Mouse (Mus musculus): Measurements from ENCODE around the gene Gm17555. TPM values are rescaled to one million over a fixed set of nuclear protein-coding genes. Genes with fewer than 3 reads are reported as not detected.
"Not testable (repeated sequence)": the region's sequence is repeated elsewhere in the genome, so short reads cannot be mapped to it uniquely, and the experiment has no call there.

The Gm17555 gene
- polyA plus RNA-seq (2015; fragmentation: Nextera tagmentation; extraction: Ambion mirVana) = not detected in 2 replicates

DNA sequence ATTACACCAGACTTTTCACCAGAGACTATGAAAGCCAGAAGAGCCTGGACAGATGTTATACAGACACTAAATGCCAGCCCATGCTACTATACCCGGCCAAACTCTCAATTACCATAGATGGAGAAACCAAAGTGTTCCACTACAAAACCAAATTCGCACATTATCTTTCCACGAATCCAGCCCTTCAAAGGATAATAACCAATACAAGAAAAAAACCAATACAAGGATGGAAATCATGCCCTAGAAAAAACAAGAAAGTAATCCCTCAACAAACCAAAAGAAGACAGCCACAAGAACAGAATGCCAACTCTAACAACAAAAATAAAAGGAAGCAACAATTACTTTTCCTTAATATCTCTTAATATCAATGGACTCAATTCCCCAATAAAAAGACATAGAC, at the start of gene Gm17555:
Gm17555 (plus strand) TSS at position 301 of the 400 bp plus-strand sequence.
- not testable (repeated sequence) for H3K4me2 ChIP-seq; H3K9ac ChIP-seq; H3K9me3 ChIP-seq; ATAC-seq (ENCODE audit: borderline replicate concordance, extremely low read depth, low FRiP score, low TSS enrichment); H3K27me3 ChIP-seq; H3K4me1 ChIP-seq; H3K36me3 ChIP-seq; H3K4me3 ChIP-seq; H3K27ac ChIP-seq
- 86% methylated on average over 3 of the region's 3 CpGs for WGBS

DNA sequence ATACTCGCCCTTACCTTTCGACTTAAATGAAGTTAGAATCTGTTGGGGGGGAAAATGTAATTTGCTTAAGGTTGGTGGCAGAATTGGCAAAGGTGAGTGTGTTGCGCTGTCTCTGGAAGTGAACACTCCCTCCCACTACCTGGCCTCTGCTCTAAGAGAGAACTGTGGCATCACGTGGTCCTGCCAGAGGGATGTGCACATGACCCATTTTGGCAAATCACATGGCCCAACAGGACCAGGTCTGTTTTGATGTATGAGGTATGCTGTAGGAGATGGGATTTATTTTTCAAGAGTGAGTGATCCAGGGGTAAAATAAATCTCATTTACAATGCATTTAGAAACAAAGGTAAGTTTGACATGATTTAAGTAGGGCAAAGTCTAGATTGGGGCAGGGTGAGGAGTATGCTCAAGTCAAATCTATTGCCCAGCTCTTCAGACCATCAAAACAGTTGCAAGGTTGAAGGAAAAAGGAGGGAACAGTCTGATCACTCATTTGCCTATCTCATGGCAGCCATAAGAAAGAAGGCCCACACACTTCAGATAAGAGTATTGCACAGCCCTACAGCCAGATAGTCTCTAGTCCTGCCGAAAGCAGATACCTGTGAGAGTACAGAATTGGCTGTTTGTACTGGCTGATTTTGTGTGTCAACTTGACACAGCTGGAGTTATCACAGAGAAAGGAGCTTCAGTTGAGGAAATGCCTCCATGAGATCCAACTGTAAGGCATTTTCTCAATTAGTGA, 49.5 kb upstream of the Gm17555 start:
- Histone ChIP-seq H3K9me3 (no peaks in the 10 kb centered on the region), H3K27me3 (no peaks in the 10 kb centered on the region), H3K9ac (no peak overlapping the region), H3K4me1 (no peaks in the 10 kb centered on the region), H3K36me3 (peaks cover 22% of the 10 kb centered on the region; the same call in 1 of the 2 replicates), H3K27ac (no peak overlapping the region), H3K4me3 (no peak overlapping the region), H3K4me2 (no peak overlapping the region)
- peak; percentile 77; the same call in 1 of the 2 replicates for ATAC-seq (ENCODE audit: borderline replicate concordance, extremely low read depth, low FRiP score, low TSS enrichment)
- WGBS = 86% methylated on average over 5 of the region's 5 CpGs

- no peaks in the 10 kb centered on the region for H3K27me3 ChIP-seq
- ATAC-seq (ENCODE audit: borderline replicate concordance, extremely low read depth, low FRiP score, low TSS enrichment) = no peak
- no peak overlapping the region for H3K27ac ChIP-seq
- H3K4me1 ChIP-seq = no peaks in the 10 kb centered on the region
- H3K36me3 ChIP-seq = peaks cover 13% of the 10 kb centered on the region; the same call in 1 of the 2 replicates
- no peaks in the 10 kb centered on the region for H3K9me3 ChIP-seq
- no peak overlapping the region for H3K9ac ChIP-seq
- H3K4me2 ChIP-seq = no peak overlapping the region
- no peak overlapping the region for H3K4me3 ChIP-seq
Measured at GRCm38 (mm10) chr2:126166335-126166734, 48.6 kb upstream of the Gm17555 start.

DNA sequence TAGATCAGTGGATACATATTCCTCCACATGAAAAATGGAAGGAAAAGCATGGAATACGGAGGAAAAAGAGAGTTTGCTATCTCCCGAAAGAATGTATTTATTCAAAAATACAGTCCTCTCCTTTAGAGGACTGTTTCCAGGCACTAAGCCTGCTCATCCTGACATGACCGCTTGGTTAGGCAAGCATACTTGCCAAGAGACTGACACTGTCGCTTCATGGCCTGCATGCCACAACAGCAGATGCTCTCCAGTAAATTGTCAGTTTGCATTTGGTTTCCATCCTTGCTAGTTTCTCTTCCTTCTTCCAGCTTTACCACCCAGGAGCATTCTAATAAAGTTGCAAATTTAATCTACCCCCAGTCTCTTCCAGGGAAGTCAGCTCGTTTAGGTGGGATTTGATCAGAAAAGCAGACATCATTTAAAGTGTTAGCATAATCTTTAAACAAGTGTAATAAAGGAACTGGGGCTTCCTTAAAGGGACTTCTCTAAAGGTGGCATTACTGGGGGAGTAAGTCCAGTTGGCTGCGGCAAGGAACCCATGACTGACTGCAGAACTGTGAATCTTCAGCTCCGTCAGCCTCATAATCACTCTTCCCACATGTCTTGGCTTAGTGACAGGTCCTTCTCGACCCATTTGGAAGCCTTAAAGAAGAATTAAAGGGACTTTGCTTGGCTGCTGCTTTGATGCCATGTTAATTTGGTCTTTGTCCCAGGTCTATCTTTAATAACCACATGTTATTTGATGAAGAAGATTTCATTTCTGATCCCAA, 47.9 kb upstream of the Gm17555 start:
- ATAC-seq (ENCODE audit: borderline replicate concordance, extremely low read depth, low FRiP score, low TSS enrichment) = no peak

DNA sequence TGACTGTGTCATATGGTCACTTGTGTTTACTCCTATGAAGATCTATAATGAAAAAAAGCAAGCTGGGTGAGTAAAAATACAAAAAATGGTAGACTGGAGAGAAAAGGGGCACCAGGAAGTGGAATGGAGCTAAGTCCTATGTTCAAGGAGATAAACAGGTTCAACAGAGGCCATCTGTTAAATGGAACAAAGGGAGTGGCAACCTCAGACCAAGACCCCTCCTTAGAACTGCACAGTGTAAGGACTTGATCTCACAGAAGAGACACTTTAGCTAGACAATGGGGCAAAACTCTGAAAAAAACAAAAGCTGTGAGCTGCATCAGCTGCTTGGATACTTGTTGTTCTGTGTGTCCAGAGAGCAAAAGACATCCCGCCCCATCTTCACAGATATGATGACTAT, 43.5 kb upstream of the Gm17555 start:
- ATAC-seq (ENCODE audit: borderline replicate concordance, extremely low read depth, low FRiP score, low TSS enrichment) = no peak
- Histone ChIP-seq H3K9ac (no peak overlapping the region), H3K4me3 (no peak overlapping the region), H3K4me1 (no peaks in the 10 kb centered on the region), H3K4me2 (no peak overlapping the region), H3K9me3 (no peaks in the 10 kb centered on the region), H3K36me3 (no peaks in the 10 kb centered on the region), H3K27me3 (no peaks in the 10 kb centered on the region), H3K27ac (no peak overlapping the region)
- WGBS = 83% methylated on average over 1 of the region's 1 CpGs

More for the DNA sequence above, 47.9 kb upstream of the Gm17555 start:
- Histone ChIP-seq H3K27ac (no peak overlapping the region), H3K9ac (no peak overlapping the region), H3K36me3 (0 out of 2 replicates have a peak, but pooled peaks cover 6% of the 10 kb centered on the region), H3K4me2 (no peak overlapping the region), H3K4me3 (no peak overlapping the region), H3K27me3 (no peaks in the 10 kb centered on the region), H3K9me3 (no peaks in the 10 kb centered on the region), H3K4me1 (no peaks in the 10 kb centered on the region)
- 80% methylated on average over 8 of the region's 8 CpGs for WGBS

- Histone ChIP-seq H3K36me3 (no peaks in the 10 kb centered on the region), H3K4me3 (no peak overlapping the region), H3K9me3 (no peaks in the 10 kb centered on the region), H3K9ac (no peak overlapping the region), H3K27me3 (no peaks in the 10 kb centered on the region), H3K4me1 (no peaks in the 10 kb centered on the region), H3K27ac (no peak overlapping the region), H3K4me2 (no peak overlapping the region)
- 52% methylated on average over 4 of the region's 4 CpGs for whole genome bisulfite sequencing
- no peak for ATAC-seq (ENCODE audit: borderline replicate concordance, extremely low read depth, low FRiP score, low TSS enrichment)
Measured at GRCm38 (mm10) chr2:126191306-126191705, 23.6 kb upstream of the Gm17555 start.

- Histone ChIP-seq H3K4me1 (no peaks in the 10 kb centered on the region), H3K36me3 (no peaks in the 10 kb centered on the region), H3K9ac (no peak overlapping the region), H3K27me3 (no peaks in the 10 kb centered on the region), H3K4me2 (no peak overlapping the region), H3K4me3 (no peak overlapping the region), H3K9me3 (no peaks in the 10 kb centered on the region), H3K27ac (no peak overlapping the region)
- 70% methylated on average over 2 of the region's 2 CpGs for WGBS
- no peak for ATAC-seq (ENCODE audit: borderline replicate concordance, extremely low read depth, low FRiP score, low TSS enrichment)
Measured at GRCm38 (mm10) chr2:126192129-126192528, 22.8 kb upstream of the Gm17555 start.

GRCm38 (mm10) chr2:126195631-126196356, 19.1 kb upstream of the Gm17555 start:
- H3K27ac ChIP-seq = no peak overlapping the region
- 69% methylated on average over 12 of the region's 12 CpGs for WGBS
- no peak for ATAC-seq (ENCODE audit: borderline replicate concordance, extremely low read depth, low FRiP score, low TSS enrichment)
- H3K27me3 ChIP-seq = no peaks in the 10 kb centered on the region
- no peak overlapping the region for H3K4me2 ChIP-seq
- H3K4me3 ChIP-seq = no peak overlapping the region
- H3K9ac ChIP-seq = no peak overlapping the region
- H3K4me1 ChIP-seq = no peaks in the 10 kb centered on the region
- no peaks in the 10 kb centered on the region for H3K9me3 ChIP-seq
- no peaks in the 10 kb centered on the region for H3K36me3 ChIP-seq

DNA sequence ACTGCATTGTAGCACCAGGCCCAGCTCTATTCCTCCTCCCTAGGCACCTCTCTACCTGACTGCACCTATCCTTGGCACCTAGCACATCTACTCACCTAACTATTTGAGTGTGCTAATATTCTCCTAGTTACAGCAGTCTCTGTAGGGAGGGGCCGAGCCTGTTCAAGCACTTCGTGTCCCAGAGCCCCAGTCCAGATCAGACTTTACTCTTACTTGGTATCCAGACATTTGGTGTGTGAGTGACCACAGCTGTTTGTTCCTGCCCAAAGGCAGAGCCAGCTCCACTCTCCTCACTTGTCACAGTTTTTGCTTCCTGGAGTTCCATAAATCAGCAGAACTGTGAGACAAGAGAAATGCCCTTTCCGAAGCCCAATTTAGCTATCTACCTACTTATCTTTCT, 15.9 kb upstream of the Gm17555 start:
- no peak overlapping the region for H3K4me2 ChIP-seq
- no peaks in the 10 kb centered on the region for H3K9me3 ChIP-seq
- no peaks in the 10 kb centered on the region for H3K36me3 ChIP-seq
- H3K9ac ChIP-seq = no peak overlapping the region
- H3K4me3 ChIP-seq = no peak overlapping the region
- H3K27ac ChIP-seq = no peak overlapping the region
- 47% methylated on average over 3 of the region's 3 CpGs for WGBS
- no peaks in the 10 kb centered on the region for H3K4me1 ChIP-seq
- no peaks in the 10 kb centered on the region for H3K27me3 ChIP-seq
- ATAC-seq (ENCODE audit: borderline replicate concordance, extremely low read depth, low FRiP score, low TSS enrichment) = no peak

- Histone ChIP-seq H3K4me1 (no peaks in the 10 kb centered on the region), H3K4me2 (no peak overlapping the region), H3K4me3 (no peak overlapping the region), H3K27me3 (no peaks in the 10 kb centered on the region), H3K27ac (no peak overlapping the region), H3K9ac (no peak overlapping the region), H3K36me3 (no peaks in the 10 kb centered on the region), H3K9me3 (no peaks in the 10 kb centered on the region)
- 66% methylated on average over 6 of the region's 6 CpGs for WGBS
- no peak for ATAC-seq (ENCODE audit: borderline replicate concordance, extremely low read depth, low FRiP score, low TSS enrichment)
Measured at GRCm38 (mm10) chr2:126211011-126211680, 3.8 kb upstream of the Gm17555 start.

- ATAC-seq (ENCODE audit: borderline replicate concordance, extremely low read depth, low FRiP score, low TSS enrichment) = no peak
- 74% methylated on average over 4 of the region's 4 CpGs for WGBS
- no peaks in the 10 kb centered on the region for H3K27me3 ChIP-seq
Measured at GRCm38 (mm10) chr2:126227581-126227980, 12.7 kb downstream of the Gm17555 start.

More at GRCm38 (mm10) chr2:126227581-126227980, 12.7 kb downstream of the Gm17555 start:
- Histone ChIP-seq H3K4me3 (no peak overlapping the region), H3K9ac (no peak overlapping the region), H3K27ac (no peak overlapping the region), H3K36me3 (no peaks in the 10 kb centered on the region), H3K9me3 (no peaks in the 10 kb centered on the region), H3K4me1 (no peaks in the 10 kb centered on the region), H3K4me2 (no peak overlapping the region)

Measured in lung, embryonic 15.5 days (tissue).